Mouse (Mus musculus) thymus, adult 18-20 months (tissue): ENCODE results near the gene Ctbp2.
A peak's percentile ranks its signal among the peaks of the same experiment; 100 is the strongest.

Experiments used
- DNase-seq, 2 experiments: peaks; one replicate each; pipeline ENCODE4 v3.0.0; 2022; ENCODE audit warnings: mixed read lengths in 2 of 2

Ctbp2 gene

GRCm38 (mm10) chr7:133039556-133040255 lies 84.4 kb downstream of the Ctbp2 start:
- no peak for DNase-seq

GRCm38 (mm10) chr7:133037618-133038017 lies 86.5 kb downstream of the Ctbp2 start:
- no peak for DNase-seq

GRCm38 (mm10) chr7:133037217-133037616 lies 86.9 kb downstream of the Ctbp2 start:
- no peak for DNase-seq

GRCm38 (mm10) chr7:133035901-133036300 lies 88.3 kb downstream of the Ctbp2 start:
- no peak for DNase-seq

GRCm38 (mm10) chr7:133032589-133033203 lies 91.5 kb downstream of the Ctbp2 start:
- DNase-seq = no peak

GRCm38 (mm10) chr7:133029496-133030047 lies 94.6 kb downstream of the Ctbp2 start:
- DNase-seq = no peak

GRCm38 (mm10) chr7:133029004-133029403 lies 95.2 kb downstream of the Ctbp2 start:
- no peak for DNase-seq

- no peak for DNase-seq
Observed at GRCm38 (mm10) chr7:133027930-133028329, 96.2 kb downstream of the Ctbp2 start.

GRCm38 (mm10) chr7:133024694-133025093 lies 99.5 kb downstream of the Ctbp2 start:
- DNase-seq = no peak

GRCm38 (mm10) chr7:133019481-133020020 lies 104.6 kb downstream of the Ctbp2 start:
- no peak for DNase-seq

- DNase-seq = no peak
Observed at GRCm38 (mm10) chr7:133018961-133019360, 105.2 kb downstream of the Ctbp2 start.

- DNase-seq = no peak
Observed at GRCm38 (mm10) chr7:133015416-133016070, 108.6 kb downstream of the Ctbp2 start.

GRCm38 (mm10) chr7:133014631-133015030 lies 109.5 kb downstream of the Ctbp2 start:
- DNase-seq = no peak

GRCm38 (mm10) chr7:133013923-133014322 lies 110.2 kb downstream of the Ctbp2 start:
- DNase-seq = no peak

- DNase-seq = no peak
Observed at GRCm38 (mm10) chr7:133012637-133013366, 111.4 kb downstream of the Ctbp2 start.

GRCm38 (mm10) chr7:133011611-133012010 lies 112.5 kb downstream of the Ctbp2 start:
- DNase-seq = no peak

GRCm38 (mm10) chr7:133011191-133011590 lies 113.0 kb downstream of the Ctbp2 start:
- DNase-seq = no peak

- DNase-seq = no peak
Observed at GRCm38 (mm10) chr7:133010477-133010876, 113.7 kb downstream of the Ctbp2 start.

GRCm38 (mm10) chr7:133009676-133010075 lies 114.5 kb downstream of the Ctbp2 start:
- DNase-seq = no peak

GRCm38 (mm10) chr7:133008663-133009062 lies 115.5 kb downstream of the Ctbp2 start:
- no peak for DNase-seq

- DNase-seq = no peak
Observed at GRCm38 (mm10) chr7:133007343-133007742, 116.8 kb downstream of the Ctbp2 start.

- no peak for DNase-seq
Observed at GRCm38 (mm10) chr7:133005772-133006171, 118.4 kb downstream of the Ctbp2 start.

- peak; percentile 27 to 30 for DNase-seq
Observed at GRCm38 (mm10) chr7:133003421-133003820, 120.7 kb downstream of the Ctbp2 start.
